Mouse (Mus musculus) forelimb bud, embryonic 11.5 days (tissue): Measurements from ENCODE around the gene Lbhd2.

Source experiments
- DNase-seq: peaks from one replicate; pipeline ENCODE4 v3.0.0-alpha.2; 2012; ENCODE audit warnings: low read depth, low spot score

The Lbhd2 gene

GRCm38 (mm10) chr12:111406622-111407021, at the start of gene Lbhd2:
Lbhd2 (plus strand) TSS chr12:111406809.
- no peak for DNase-seq

GRCm38 (mm10) chr12:111360671-111361070, 45.9 kb upstream of the Lbhd2 start:
- DNase-seq: peak; percentile 24

GRCm38 (mm10) chr12:111361319-111362098, 45.1 kb upstream of the Lbhd2 start:
- DNase-seq: peak; percentile 61

- DNase-seq: no peak
Observed at GRCm38 (mm10) chr12:111364234-111364633, 42.4 kb upstream of the Lbhd2 start.

GRCm38 (mm10) chr12:111367065-111367464, 39.5 kb upstream of the Lbhd2 start:
- no peak for DNase-seq

- peak; percentile 11 for DNase-seq
Observed at GRCm38 (mm10) chr12:111370249-111370648, 36.4 kb upstream of the Lbhd2 start.

GRCm38 (mm10) chr12:111371905-111372304, 34.7 kb upstream of the Lbhd2 start:
- DNase-seq: no peak

GRCm38 (mm10) chr12:111373411-111373810, 33.2 kb upstream of the Lbhd2 start:
- DNase-seq: no peak

- no peak for DNase-seq
Observed at GRCm38 (mm10) chr12:111374727-111375126, 31.9 kb upstream of the Lbhd2 start.

- DNase-seq: no peak
Observed at GRCm38 (mm10) chr12:111375559-111375958, 31.1 kb upstream of the Lbhd2 start.

- no peak for DNase-seq
Observed at GRCm38 (mm10) chr12:111376053-111376452, 30.6 kb upstream of the Lbhd2 start.

- DNase-seq: peak; percentile 14
Observed at GRCm38 (mm10) chr12:111376826-111377331, 29.7 kb upstream of the Lbhd2 start.

GRCm38 (mm10) chr12:111377376-111377973, 29.1 kb upstream of the Lbhd2 start, which contains the start of gene Cdc42bpb:
Cdc42bpb (minus strand) TSS chr12:111377718.
- peak; percentile 92 for DNase-seq

- DNase-seq: peak; percentile 21
Observed at GRCm38 (mm10) chr12:111377986-111378490, 28.6 kb upstream of the Lbhd2 start.

GRCm38 (mm10) chr12:111378812-111379211, 27.8 kb upstream of the Lbhd2 start:
- no peak for DNase-seq

GRCm38 (mm10) chr12:111385883-111386641, 20.5 kb upstream of the Lbhd2 start:
- DNase-seq: no peak

GRCm38 (mm10) chr12:111386642-111387120, 19.9 kb upstream of the Lbhd2 start:
- peak; percentile 11 for DNase-seq

- no peak for DNase-seq
Observed at GRCm38 (mm10) chr12:111387146-111387545, 19.5 kb upstream of the Lbhd2 start.

- no peak for DNase-seq
Observed at GRCm38 (mm10) chr12:111394008-111394407, 12.6 kb upstream of the Lbhd2 start.

- no peak for DNase-seq
Observed at GRCm38 (mm10) chr12:111396997-111397396, 9.6 kb upstream of the Lbhd2 start.

- peak; percentile 85 for DNase-seq
Observed at GRCm38 (mm10) chr12:111401454-111402184, 5.0 kb upstream of the Lbhd2 start.
